Mouse (Mus musculus) G1E (cell line): ENCODE data around the gene Mcoln3. TPM values are rescaled to one million over a fixed set of nuclear protein-coding genes. Genes with fewer than 3 reads are reported as not detected.

ENCODE experiments used
- ATAC-seq: 2 replicates; pipeline ENCODE4 v1.8.0; 2016; ENCODE audit warnings: mild to moderate bottlenecking; ENCODE audit not compliant: insufficient number of reproducible peaks, poor library complexity, low FRiP score, severe bottlenecking; ENCODE audit errors: extremely low read depth
- DNase-seq: peaks from one replicate; pipeline ENCODE4 v3.0.0; 2012; ENCODE audit warnings: low spot score
- H3K27me3 ChIP-seq: 2 replicates; pipeline ENCODE4 v1.6.1; 2012; ENCODE audit warnings: mild to moderate bottlenecking, low read length, inconsistent platforms; ENCODE audit not compliant: insufficient read depth
- H3K36me3 ChIP-seq: replicated peaks from 2 replicates; pipeline ENCODE3; 2012; ENCODE audit warnings: mild to moderate bottlenecking, inconsistent platforms
- H3K4me1 ChIP-seq: 2 replicates; pipeline ENCODE4 v1.6.1; 2012; ENCODE audit warnings: low read depth, low read length, inconsistent platforms, mixed read lengths; ENCODE audit not compliant: insufficient read depth
- H3K4me3 ChIP-seq: 2 replicates; pipeline ENCODE4 v1.5.1; 2012; ENCODE audit warnings: low read depth, mild to moderate bottlenecking, inconsistent platforms, low read length, moderate library complexity, mixed read lengths
- H3K9me3 ChIP-seq: replicated peaks from 2 replicates; pipeline ENCODE4 v1.6.1; 2012; ENCODE audit warnings: inconsistent platforms
- CTCF ChIP-seq: IDR thresholded peaks from 2 replicates; pipeline ENCODE4 v1.5.1; 2012; ENCODE audit warnings: low read depth, low read length, inconsistent platforms, mixed read lengths
- GATA1 ChIP-seq: IDR thresholded peaks from 2 replicates; pipeline ENCODE4 v1.6.1; 2012; ENCODE audit warnings: borderline replicate concordance, low read length, inconsistent platforms, mixed read lengths
- GATA2 ChIP-seq: IDR thresholded peaks from 2 replicates; pipeline ENCODE4 v1.6.1; 2012; ENCODE audit warnings: low read depth, low read length, inconsistent platforms, borderline replicate concordance
- POLR2AphosphoS5 ChIP-seq: IDR thresholded peaks from 2 replicates; pipeline ENCODE4 v1.6.1; 2012; ENCODE audit warnings: low read depth, low read length, inconsistent platforms; ENCODE audit not compliant: insufficient replicate concordance
- TAL1 ChIP-seq: conservative IDR thresholded peaks from 2 replicates; pipeline ENCODE4 v1.6.1; 2012; ENCODE audit warnings: low read depth, low read length, inconsistent platforms, mixed read lengths
- polyA plus RNA-seq: library from polyadenylated mRNA; stranded (reverse); fragments of >175 nt; gene quantifications from 2 replicates; pipeline ENCODE4 v1.2.3, GENCODE M21; 2012
- total RNA-seq, 2 experiments: library from RNA; stranded (forward) in 1 of 2; stranded (reverse) in 1 of 2; fragments of 200-1000 nt in 1 of 2; fragments of >200 nt in 1 of 2; fragmentation: Nextera tagmentation in 1 of 2; gene quantifications; 2 replicates each; pipeline ENCODE4 v1.2.3; 2014 to 2017

The Mcoln3 gene
- total and polyA plus RNA-seq, 3 experiments = not detected

- Histone ChIP-seq H3K36me3 (no peaks in the 10 kb centered on the region), H3K27me3 (peaks cover 6% of the 10 kb centered on the region; the same call in 1 of the 2 replicates), H3K4me3 (no peak overlapping the region), H3K9me3 (no peaks in the 10 kb centered on the region), H3K4me1 (no peaks in the 10 kb centered on the region)
- no peak for DNase-seq
- ATAC-seq = no peak
- no peak for TF ChIP-seq POLR2AphosphoS5
- no peak for TF ChIP-seq TAL1
- TF ChIP-seq GATA2 = no peak
- no peak for TF ChIP-seq CTCF
- TF ChIP-seq GATA1 = no peak
Measured at GRCm38 (mm10) chr3:146108945-146109344, 8.3 kb upstream of the Mcoln3 start.

- Histone ChIP-seq H3K36me3 (no peaks in the 10 kb centered on the region), H3K4me3 (no peak overlapping the region), H3K4me1 (no peaks in the 10 kb centered on the region), H3K27me3 (peaks cover 6% of the 10 kb centered on the region; the same call in 1 of the 2 replicates), H3K9me3 (no peaks in the 10 kb centered on the region)
- TF ChIP-seq GATA1 (no peak), POLR2AphosphoS5 (no peak), GATA2 (no peak), TAL1 (no peak)
- peak; percentile 22 for ATAC-seq
- no peak for DNase-seq
Measured at GRCm38 (mm10) chr3:146110358-146110757, 6.9 kb upstream of the Mcoln3 start.

GRCm38 (mm10) chr3:146110916-146111315 lies 6.3 kb upstream of the Mcoln3 start:
- TF ChIP-seq POLR2AphosphoS5 (no peak), TAL1 (no peak), GATA2 (no peak), CTCF (no peak)
- Histone ChIP-seq H3K4me1 (no peaks in the 10 kb centered on the region), H3K36me3 (no peaks in the 10 kb centered on the region), H3K4me3 (no peak overlapping the region), H3K9me3 (no peaks in the 10 kb centered on the region), H3K27me3 (peaks cover 6% of the 10 kb centered on the region; the same call in 1 of the 2 replicates)
- ATAC-seq (no peak), DNase-seq (no peak)

GRCm38 (mm10) chr3:146117997-146118457 lies 777 bp downstream of the Mcoln3 start:
- ATAC-seq = no peak
- Histone ChIP-seq H3K9me3 (no peaks in the 10 kb centered on the region), H3K4me3 (no peak overlapping the region)

DNA sequence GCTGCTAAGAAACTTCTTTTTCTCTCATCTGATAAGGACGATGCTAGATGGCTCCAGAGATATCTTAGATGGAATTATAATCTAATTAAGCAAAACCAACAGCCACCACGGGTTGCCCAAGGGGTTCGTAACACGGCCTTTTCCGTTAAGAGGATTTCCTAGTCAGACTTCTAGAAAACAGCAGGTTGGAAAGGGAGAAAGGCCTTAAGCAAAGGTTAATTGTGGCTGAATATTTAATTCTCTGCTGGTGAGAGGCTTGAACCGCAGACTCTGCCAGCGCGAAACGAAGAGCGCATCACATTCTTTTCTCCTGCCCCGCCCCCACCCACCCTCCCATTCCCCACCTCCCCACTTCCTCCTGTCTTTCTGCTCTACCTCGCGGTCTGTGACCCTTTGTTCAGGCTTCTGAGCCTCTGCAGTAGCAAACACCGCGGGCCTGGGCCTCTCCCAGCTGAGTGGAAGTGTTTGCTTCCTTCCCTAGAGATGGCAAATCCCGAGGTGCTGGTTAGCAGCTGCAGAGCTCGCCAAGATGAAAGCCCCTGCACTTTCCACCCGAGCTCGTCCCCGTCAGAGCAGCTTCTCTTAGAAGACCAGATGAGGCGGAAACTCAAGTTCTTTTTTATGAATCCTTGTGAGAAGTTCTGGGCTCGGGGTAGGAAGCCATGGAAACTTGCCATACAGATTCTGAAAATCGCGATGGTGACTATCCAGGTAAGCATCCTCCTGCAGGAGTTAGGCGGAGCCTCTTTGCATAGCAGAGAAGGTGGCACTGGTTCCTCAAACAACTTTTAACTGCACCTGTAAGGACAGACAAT lies 4.3 kb downstream of the Mcoln3 start:
- ATAC-seq = no peak
- no peak overlapping the region for H3K4me3 ChIP-seq
- TF ChIP-seq TAL1 (no peak), POLR2AphosphoS5 (no peak), CTCF (no peak), GATA2 (no peak), GATA1 (no peak)
- H3K36me3 ChIP-seq = no peaks in the 10 kb centered on the region
- H3K9me3 ChIP-seq = no peaks in the 10 kb centered on the region
- H3K4me1 ChIP-seq = no peaks in the 10 kb centered on the region
- no peaks in the 10 kb centered on the region for H3K27me3 ChIP-seq
- no peak for DNase-seq

More at GRCm38 (mm10) chr3:146117997-146118457, 777 bp downstream of the Mcoln3 start:
- no peak for DNase-seq
- Histone ChIP-seq H3K4me1 (no peaks in the 10 kb centered on the region), H3K36me3 (no peaks in the 10 kb centered on the region), H3K27me3 (peaks cover 6% of the 10 kb centered on the region; the same call in 1 of the 2 replicates)
- TF ChIP-seq GATA2 (no peak), TAL1 (no peak), GATA1 (no peak), CTCF (no peak), POLR2AphosphoS5 (no peak)

GRCm38 (mm10) chr3:146122125-146122420 lies 4.8 kb downstream of the Mcoln3 start:
- Histone ChIP-seq H3K27me3 (no peaks in the 10 kb centered on the region), H3K4me1 (no peaks in the 10 kb centered on the region), H3K9me3 (no peaks in the 10 kb centered on the region), H3K36me3 (no peaks in the 10 kb centered on the region), H3K4me3 (no peak overlapping the region)
- ATAC-seq = no peak
- TF ChIP-seq CTCF (no peak), TAL1 (no peak), POLR2AphosphoS5 (no peak), GATA2 (no peak), GATA1 (no peak)
- no peak for DNase-seq
